Mouse (Mus musculus) midbrain, postnatal 0 days (tissue): ENCODE results near the gene Nek9. TPM values are rescaled to one million over a fixed set of nuclear protein-coding genes. Genes with fewer than 3 reads are reported as not detected.
"Not testable (repeated sequence)": the region's sequence is repeated elsewhere in the genome, so short reads cannot be mapped to it uniquely, and the experiment has no call there.

Experiments
- ATAC-seq: fragments of 200-750 bp; cut with Nextera tagmentation; 2 replicates; pipeline ENCODE4 v1.8.0; 2017; ENCODE audit warnings: moderate number of reproducible peaks, mild to moderate bottlenecking, moderate TSS enrichment, moderate library complexity; ENCODE audit not compliant: low FRiP score
- DNase-seq: peaks from one replicate; pipeline ENCODE4 v3.0.0-alpha.2; 2015; ENCODE audit warnings: low spot score
- H3K27ac ChIP-seq: fragments of 300-500 bp; sonication (generic); 2 replicates; pipeline ENCODE4 v1.5.1; 2014; ENCODE audit warnings: low read depth, mild to moderate bottlenecking, low read length, mixed read lengths
- H3K27me3 ChIP-seq: fragments of 300-500 bp; sonication (generic); 2 replicates; pipeline ENCODE4 v1.6.1; 2014; ENCODE audit warnings: low read length, control low read depth, mixed read lengths; ENCODE audit not compliant: insufficient read depth
- H3K36me3 ChIP-seq: fragments of 300-500 bp; sonication (generic); 2 replicates; pipeline ENCODE4 v1.6.1; 2014; ENCODE audit warnings: low read length, control low read depth, mixed read lengths; ENCODE audit not compliant: insufficient read depth
- H3K4me1 ChIP-seq: fragments of 300-500 bp; sonication (generic); 2 replicates; pipeline ENCODE4 v1.6.1; 2014; ENCODE audit warnings: mild to moderate bottlenecking, control low read depth, antibody characterized with exemption, low read length, mixed read lengths; ENCODE audit not compliant: insufficient read depth
- H3K4me2 ChIP-seq: fragments of 300-500 bp; sonication (generic); 2 replicates; pipeline ENCODE4 v1.6.1; 2014; ENCODE audit warnings: low read depth, mild to moderate bottlenecking, low read length, mixed read lengths; ENCODE audit not compliant: poor library complexity, severe bottlenecking
- H3K4me3 ChIP-seq: fragments of 300-500 bp; sonication (generic); 2 replicates; pipeline ENCODE4 v1.5.1; 2014; ENCODE audit warnings: low read depth, mild to moderate bottlenecking, low read length, moderate library complexity
- H3K9ac ChIP-seq: fragments of 300-500 bp; sonication (generic); replicated peaks from 2 replicates; pipeline ENCODE4 v1.6.1; 2014; ENCODE audit warnings: mild to moderate bottlenecking, low read length, moderate library complexity, mixed read lengths; ENCODE audit not compliant: poor library complexity, severe bottlenecking
- H3K9me3 ChIP-seq: fragments of 300-500 bp; sonication (generic); 2 replicates; pipeline ENCODE4 v1.6.1; 2016; ENCODE audit warnings: low read length, control low read depth
- CTCF ChIP-seq: IDR thresholded peaks from 2 replicates; pipeline ENCODE4 v1.5.1; 2016; ENCODE audit warnings: antibody characterized with exemption, mild to moderate bottlenecking
- WGBS: fragments of 180-500 bp; shearing (Covaris S2); extraction: QIAGEN DNeasy Blood & Tissue Kit; methylation state at CpG from one replicate; pipeline ENCODE4 v1.1.7; 2014; 5-methylcytosine and 5-hydroxymethylcytosine counted together
- polyA plus RNA-seq: library from polyadenylated mRNA; unstranded; fragments of >200 nt; fragmentation: Nextera tagmentation; extraction: Ambion mirVana; gene quantifications from 2 replicates; pipeline ENCODE4 v1.2.1, GENCODE M21; 2015
- total RNA-seq: library from RNA; depleted of rRNA; stranded (reverse); fragments of >200 nt; gene quantifications from 2 replicates; pipeline ENCODE4 v1.2.3, GENCODE M21; 2014

Nek9 gene
- total and polyA plus RNA-seq, 2 experiments from 2014 or later, result 7.5 to 16.5 TPM

DNA sequence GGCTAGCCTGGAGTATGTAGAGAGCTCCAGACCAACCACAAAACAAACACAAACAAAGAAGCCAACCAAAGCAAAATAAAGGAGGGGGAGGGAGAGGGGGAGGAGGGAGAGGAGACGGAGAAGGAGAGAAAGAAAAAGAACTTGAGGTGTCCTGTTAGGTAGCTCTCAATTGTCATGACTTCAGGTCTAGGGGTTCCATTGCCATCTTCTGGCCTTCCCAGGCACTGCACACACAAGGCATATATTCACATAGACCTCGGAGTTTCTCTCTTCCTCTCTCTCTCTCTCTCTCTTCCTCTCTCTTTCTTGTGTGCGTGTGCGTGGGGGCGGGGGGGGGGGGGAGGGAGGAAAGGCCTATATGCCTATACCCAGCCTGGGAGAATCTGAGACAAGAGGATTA is 52.2 kb downstream of the Nek9 start:
- Histone ChIP-seq H3K27ac (no peak overlapping the region), H3K9me3 (no peaks in the 10 kb centered on the region), H3K9ac (no peak overlapping the region), H3K4me3 (no peak overlapping the region), H3K36me3 (no peaks in the 10 kb centered on the region), H3K4me2 (no peak overlapping the region), H3K4me1 (peaks cover 3% of the 10 kb centered on the region; the same call in 1 of the 2 replicates), H3K27me3 (no peaks in the 10 kb centered on the region)
- peak; percentile 42 for DNase-seq
- peak; percentile 76 for TF ChIP-seq CTCF
- 22% methylated on average over 2 of the region's 5 CpGs for WGBS
- ATAC-seq, result no peak

DNA sequence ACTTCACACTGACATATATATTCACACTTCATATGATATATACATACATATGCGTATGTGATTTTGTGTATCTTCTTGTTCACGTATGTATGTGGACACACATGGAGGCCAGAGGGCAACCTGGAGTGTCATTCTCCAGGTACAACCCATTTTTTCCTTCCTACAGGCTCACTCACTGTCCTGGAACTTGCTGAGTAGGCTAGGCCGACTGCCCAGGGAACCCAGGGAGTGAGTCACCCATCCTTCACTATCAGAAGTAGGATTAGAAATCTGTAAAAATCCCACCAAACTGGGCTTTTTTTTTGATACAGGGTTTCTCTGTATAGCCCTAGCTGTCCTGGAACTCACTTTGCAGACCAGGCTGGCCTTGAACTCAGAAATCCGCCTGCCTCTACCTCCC is 54.2 kb downstream of the Nek9 start:
- Histone ChIP-seq H3K27me3 (no peaks in the 10 kb centered on the region), H3K9ac (no peak overlapping the region), H3K4me1 (peaks cover 3% of the 10 kb centered on the region; the same call in 1 of the 2 replicates), H3K9me3 (no peaks in the 10 kb centered on the region), H3K4me2 (no peak overlapping the region), H3K36me3 (no peaks in the 10 kb centered on the region), H3K4me3 (no peak overlapping the region), H3K27ac (no peak overlapping the region)
- ATAC-seq (no peak), DNase-seq (no peak)
- TF ChIP-seq CTCF, result no peak
- 96% methylated on average over 4 of the region's 4 CpGs for WGBS

DNA sequence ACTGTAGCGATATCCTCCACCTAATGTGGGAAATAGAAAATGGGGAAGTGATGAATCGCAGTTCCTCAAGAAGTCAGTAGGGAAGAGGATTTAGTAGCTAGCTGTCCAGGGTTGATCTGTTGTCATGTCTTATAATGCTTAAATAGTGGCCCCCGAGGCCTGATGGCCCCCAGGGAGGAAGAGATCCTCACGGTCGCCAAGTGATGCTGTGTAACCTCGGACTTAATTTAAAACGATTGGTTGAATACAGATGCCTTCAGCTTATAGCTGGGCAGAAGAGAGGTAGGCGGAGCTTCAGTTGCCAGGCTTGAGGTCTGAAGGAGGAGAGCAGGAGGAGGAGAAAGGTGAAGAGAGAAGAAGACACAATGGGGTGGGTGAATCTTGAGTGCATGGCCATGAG is 54.8 kb downstream of the Nek9 start:
- Histone ChIP-seq H3K4me2 (no peak overlapping the region), H3K36me3 (no peaks in the 10 kb centered on the region), H3K27me3 (no peaks in the 10 kb centered on the region), H3K9ac (no peak overlapping the region), H3K4me1 (peaks cover 4% of the 10 kb centered on the region), H3K4me3 (no peak overlapping the region), H3K27ac (no peak overlapping the region), H3K9me3 (no peaks in the 10 kb centered on the region)
- 69% methylated on average over 8 of the region's 8 CpGs for WGBS
- TF ChIP-seq CTCF, result no peak
- ATAC-seq (no peak), DNase-seq (no peak)

DNA sequence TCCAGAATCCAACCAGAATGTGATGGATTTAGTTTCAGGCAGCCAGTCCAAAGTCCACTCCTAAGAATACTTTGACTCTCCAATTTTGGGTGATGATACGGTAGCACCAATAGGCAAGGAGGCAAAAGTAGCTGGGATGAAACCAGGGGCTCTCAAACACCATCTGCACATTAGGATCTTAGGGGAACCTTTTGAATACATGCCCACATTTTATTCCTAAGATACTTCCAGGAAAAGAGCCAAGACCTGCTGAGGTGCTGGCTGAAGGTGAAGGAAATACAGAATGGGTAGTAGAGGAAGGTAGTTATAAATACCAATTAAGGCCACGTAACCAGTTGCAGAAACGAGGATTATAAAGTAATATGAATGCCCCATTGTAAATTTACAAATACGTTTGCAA is 57.4 kb downstream of the Nek9 start:
- not testable (repeated sequence) for ATAC-seq, H3K4me1 ChIP-seq, H3K9me3 ChIP-seq, DNase-seq, H3K27ac ChIP-seq, H3K36me3 ChIP-seq, H3K27me3 ChIP-seq, H3K4me3 ChIP-seq, H3K4me2 ChIP-seq, H3K9ac ChIP-seq
- WGBS, result 89% methylated on average over 1 of the region's 4 CpGs

DNA sequence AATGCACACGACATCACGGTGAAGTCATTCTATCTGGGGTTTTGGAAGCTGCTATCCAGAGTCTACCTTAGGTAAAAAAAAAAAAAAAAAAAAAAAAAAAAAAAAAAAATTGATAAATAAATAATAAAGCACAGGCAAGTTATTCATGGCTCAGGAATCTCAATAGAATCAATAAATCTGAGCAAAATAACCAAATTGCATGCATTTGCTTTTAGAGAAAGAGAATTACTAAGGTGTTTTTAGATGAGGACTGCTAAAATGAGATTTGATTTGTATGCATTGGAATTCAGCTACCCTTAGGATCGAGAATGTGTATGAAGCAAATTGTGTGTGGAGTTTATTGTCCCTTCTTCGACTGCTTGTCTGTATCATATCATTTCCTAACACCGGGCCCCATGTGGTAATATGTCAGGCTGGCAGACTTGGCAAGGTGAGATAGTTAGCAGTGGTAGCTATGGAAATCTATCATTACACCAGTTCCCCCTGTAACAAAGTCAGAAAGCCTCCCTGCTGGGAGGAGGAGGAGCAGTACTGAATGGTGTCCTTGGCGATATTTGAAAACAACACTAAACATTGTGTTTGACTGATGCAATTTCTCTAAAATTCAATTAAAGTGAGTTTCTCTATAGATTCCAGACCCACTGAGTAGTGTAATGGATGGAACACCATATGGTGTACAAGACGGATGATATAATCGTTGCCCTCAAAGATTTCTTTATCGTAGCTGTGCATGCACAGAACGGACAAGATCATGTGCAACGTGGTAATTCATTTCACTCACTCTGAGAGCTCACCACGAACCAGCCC is 58.1 kb downstream of the Nek9 start:
- 68% methylated on average over 12 of the region's 12 CpGs for WGBS
- no peaks in the 10 kb centered on the region for H3K9me3 ChIP-seq
- H3K4me2 ChIP-seq, result peak overlapping the region; percentile 60
- H3K27me3 ChIP-seq, result no peaks in the 10 kb centered on the region
- peaks cover 2% of the 10 kb centered on the region; the same call in 1 of the 2 replicates for H3K4me1 ChIP-seq
- H3K27ac ChIP-seq, result no peak overlapping the region
- no peak overlapping the region for H3K9ac ChIP-seq
- no peak for TF ChIP-seq CTCF
- H3K36me3 ChIP-seq, result no peaks in the 10 kb centered on the region
- peak overlapping the region; percentile 59 for H3K4me3 ChIP-seq
- DNase-seq (peak; percentile 19), ATAC-seq (no peak)

DNA sequence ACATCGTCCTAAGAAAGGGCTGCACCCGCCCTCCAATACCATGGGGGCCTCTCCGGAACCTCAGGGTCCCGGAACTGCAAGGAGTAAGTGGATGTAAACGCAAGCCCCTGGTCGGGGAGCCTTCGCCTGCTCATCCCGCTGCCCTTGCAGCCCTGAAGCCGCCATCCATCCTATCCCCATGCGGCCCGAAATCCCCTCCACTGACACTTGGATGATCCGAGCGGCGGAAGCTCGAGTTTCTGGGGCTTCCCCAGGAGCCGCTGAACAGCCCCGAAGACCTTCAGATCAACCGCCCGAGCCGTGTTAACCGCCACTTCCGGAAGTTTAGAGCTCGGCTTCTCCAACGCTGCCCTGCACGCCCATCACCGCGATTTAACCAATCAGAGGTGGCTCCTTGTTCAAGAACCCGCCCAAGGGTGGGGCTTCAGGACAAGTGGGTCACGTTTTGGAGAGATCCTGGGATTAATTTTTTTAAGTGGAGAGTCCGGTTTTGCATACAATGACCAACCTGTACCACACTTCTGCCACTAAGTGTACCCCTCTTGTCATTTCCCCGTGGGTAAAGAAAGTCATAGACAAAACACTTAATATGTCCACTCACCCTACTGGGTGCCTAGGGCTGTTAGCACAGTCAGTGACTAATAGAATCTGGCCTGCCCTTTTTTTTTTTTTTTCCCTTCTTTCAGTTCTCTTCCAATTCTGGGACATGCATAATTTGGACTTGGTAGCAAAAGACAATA is 58.9 kb downstream of the Nek9 start:
- Histone ChIP-seq H3K4me3 (peak overlapping the region; percentile 59), H3K9me3 (no peaks in the 10 kb centered on the region), H3K4me1 (peaks cover 2% of the 10 kb centered on the region; the same call in 1 of the 2 replicates), H3K27ac (peak overlapping the region; percentile 78), H3K9ac (peak overlapping the region; percentile 62), H3K27me3 (no peaks in the 10 kb centered on the region), H3K4me2 (peak overlapping the region; percentile 60), H3K36me3 (no peaks in the 10 kb centered on the region)
- WGBS, result under 1% methylated on average over 31 of the region's 31 CpGs
- ATAC-seq, result peak; percentile 98
- TF ChIP-seq CTCF, result no peak
- DNase-seq, result peak; percentile 97
